Mouse (Mus musculus) cerebellum, postnatal 10 days (tissue): Measurements from ENCODE around the gene Clec2g.
"Not testable (repeated sequence)": the region's sequence is repeated elsewhere in the genome, so short reads cannot be mapped to it uniquely, and the experiment has no call there.

Source experiments
- DNase-seq, 2 experiments: peaks; one replicate each; pipeline ENCODE4 v3.0.0; 2021; ENCODE audit warnings: mixed read lengths in 2 of 2

Gene Clec2g

DNA sequence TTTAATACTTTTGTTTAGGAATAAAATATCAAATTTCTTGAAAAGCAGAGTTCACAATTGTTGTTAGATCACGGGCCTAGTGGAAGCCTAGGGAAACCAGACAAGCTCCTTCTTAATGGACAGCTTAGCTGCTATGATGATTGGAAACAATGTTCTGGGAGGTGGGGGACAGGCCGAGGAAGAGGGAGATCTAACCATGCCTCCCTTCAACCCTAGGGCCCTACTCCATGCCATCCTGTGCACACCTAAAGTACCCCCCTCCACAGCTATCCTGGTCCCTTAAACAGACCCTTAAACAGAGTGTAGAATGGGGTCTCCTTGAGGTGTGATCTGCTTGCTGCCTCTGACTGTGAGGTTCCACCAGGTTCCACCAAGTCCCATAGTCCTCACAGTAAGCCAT lies 38.0 kb downstream of the Clec2g start:
- DNase-seq: no peak

DNA sequence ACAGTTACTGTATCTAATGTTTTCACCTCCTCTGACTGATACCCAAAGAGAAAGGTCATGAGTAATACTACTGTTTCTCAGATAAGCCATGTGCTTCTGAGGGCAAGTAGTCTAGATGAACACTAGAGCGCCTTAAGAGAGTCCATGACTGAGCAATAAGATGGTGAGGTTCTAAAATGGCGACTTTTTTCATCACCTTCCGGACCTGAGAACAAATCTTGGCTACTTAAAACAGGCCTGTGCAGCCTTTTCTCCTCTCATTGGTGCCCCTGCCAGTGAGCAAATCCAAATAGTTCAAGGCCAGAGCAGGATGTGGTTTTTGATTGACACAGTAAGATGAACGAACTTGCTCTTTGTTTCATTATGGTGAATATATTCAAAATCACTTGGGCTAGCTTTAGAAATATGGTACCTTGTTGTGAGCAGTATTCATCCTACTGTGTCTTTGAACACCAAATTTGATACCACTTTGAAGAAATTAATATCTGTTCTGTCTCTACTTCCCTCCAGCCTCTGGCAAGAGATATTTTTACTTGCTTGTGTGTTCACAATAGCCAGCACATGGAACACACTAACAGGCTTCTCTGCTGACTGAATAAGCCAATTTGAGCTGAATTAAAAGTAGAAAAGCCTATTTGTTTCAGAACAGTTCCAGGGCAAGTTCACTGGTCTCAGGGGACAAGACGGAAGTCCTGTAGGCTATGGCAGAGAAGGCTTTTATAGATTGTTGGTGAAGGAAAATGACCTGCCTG lies 38.7 kb downstream of the Clec2g start:
- DNase-seq: no peak

DNA sequence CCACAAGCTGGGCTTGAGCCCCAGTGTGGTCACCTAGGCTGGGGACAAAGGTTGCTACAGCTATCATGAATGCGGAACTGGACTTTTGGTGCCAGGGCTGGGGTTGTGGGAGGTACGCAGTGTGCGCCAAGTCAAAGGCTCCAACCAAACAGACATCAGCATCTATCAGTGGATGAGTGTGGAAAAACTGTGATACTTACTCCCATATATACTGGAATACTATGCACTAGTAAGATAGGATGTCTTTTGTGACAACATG lies 39.2 kb downstream of the Clec2g start:
- DNase-seq: no peak

DNA sequence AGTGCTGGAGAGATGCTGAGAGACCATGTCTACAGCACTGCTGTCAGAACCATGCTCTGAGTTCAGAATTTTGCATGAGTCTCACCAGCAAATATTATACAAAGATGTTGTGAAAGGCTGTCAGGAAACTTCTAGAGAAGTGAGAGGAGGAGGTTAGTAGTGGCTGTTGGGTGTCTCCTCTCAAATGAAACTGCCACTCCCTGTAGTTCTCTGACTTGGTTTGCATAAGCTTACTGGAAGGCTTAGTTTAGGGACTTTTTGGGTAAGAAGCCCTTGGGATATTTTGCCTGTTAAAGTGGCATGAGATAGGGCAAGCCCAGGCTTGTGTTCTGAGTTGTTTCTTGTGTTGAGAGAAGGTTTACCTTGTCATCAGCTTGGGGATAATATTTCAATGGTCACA lies 40.7 kb downstream of the Clec2g start:
- not testable (repeated sequence) for DNase-seq

DNA sequence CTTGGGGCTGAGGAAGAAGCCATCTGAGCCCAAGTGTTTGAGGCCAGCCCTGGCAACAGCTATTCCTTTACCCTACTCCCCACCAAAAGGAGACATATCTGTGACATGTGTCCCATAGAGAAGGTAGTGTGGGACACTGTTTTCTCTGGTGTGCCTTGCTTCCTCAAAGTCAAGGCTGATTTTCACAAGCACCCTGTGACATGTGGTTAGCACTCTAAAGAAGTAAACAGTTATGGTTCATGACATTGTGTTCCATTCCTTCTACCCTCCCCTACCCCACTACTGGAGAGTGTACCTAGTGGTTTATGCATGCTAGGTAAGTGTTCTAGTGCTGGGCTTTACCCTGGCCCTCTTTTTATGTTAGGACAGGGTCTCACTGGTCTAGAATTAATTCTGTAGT lies 42.0 kb downstream of the Clec2g start:
- DNase-seq: no peak

DNA sequence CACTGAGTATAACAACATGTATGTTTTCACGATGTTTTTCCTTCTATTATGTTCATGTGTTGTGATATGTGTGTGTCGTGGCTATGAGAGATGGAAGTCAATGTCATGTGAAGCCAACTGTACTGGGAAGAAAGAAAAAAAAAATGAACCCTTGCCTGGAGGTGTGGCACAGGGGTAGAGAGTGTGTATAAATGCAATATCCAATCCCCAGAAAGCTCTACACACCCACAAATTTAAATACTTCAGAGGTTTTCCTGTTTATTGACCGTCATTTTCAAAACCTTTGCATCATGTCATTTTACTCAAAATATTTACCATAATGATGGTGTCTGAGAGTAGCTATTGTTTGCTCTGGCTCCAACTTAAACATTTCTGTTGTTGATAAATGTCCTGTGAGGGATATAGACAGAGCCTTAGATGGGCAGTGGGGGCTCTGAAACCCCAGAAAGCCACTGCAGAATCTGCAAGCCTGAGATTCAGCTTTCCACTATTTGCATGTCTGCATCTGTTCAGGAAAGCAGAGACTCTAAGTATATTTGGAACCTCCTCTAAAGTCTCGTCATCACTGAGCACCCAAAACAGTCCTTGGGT lies 47.9 kb downstream of the Clec2g start:
- DNase-seq: not testable (repeated sequence)

DNA sequence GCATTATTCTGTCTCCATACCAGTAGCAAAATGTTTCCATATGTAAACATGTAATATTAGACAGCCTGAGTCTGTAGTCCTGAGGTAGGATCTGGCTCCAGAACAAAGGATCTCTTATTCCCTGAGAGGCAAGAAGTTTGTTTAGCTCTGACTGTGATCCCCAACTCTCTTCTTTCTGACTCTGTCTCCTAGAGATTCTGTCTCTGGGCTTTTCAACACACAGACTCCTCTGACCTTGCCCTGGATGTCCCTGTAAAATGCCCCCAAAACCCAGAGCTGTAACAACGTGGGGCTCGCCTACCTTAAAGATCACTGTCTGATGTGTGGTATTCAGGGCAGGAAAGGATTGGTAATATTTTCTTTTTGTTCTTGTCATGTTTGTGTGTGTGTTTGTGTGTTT lies 58.2 kb downstream of the Clec2g start:
- no peak for DNase-seq

DNA sequence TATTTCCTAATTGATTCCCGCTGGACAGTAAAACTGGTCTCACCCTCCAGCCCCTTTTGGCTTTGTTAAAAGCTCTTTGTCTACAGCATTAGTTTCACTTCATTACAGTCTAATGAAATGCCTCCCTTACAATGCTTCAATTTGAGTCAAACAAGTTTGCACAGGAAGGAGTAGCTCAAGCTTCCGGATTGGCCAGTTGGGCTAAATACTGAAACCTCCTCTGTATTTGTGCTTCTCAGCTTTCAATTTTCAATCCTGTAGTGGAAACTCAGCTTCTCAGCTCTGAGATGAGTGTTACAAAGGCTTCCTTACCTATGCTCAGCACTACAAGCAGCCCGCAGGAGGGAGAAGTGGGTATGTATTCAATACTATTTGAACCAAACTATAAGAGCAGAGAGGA lies 58.6 kb downstream of the Clec2g start:
- no peak for DNase-seq

DNA sequence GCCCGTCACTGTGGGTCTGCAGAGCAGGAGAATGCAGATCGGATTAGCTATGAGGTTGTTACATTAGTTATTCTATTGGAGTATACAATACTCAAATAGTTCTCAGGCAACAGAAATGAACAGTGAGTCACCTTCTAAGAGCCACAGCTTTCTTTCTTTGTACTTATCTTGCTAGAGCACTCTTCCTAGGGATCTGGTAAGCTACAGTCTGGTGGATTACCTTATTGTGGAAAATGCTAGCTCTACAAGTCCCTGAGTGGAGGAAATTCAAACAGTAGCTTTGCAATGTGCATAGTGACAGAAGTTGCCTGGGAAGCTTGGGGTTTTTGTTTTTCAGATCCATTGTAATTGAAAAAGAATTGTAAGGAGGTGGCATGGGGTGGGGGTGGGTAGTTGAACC lies 59.0 kb downstream of the Clec2g start:
- no peak for DNase-seq

DNA sequence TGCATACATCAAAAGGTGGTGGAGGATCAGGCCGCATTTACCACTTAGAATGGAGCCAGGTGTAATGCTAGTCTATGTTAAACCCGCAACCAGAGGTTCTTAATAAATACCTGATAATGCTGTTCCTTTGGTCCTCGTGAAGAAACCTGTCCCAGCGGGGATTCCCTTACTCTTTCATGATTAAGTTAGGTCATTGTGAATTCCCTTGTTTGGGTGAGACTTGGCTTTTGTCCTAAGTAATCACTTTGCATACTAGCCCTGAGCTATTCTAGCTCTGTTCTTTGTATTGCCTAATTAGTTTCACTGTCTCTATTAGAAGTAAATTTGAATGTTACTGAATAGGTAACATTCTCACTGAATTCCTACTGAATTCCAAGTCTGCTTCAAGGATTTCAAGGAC lies 60.2 kb downstream of the Clec2g start:
- DNase-seq: no peak

DNA sequence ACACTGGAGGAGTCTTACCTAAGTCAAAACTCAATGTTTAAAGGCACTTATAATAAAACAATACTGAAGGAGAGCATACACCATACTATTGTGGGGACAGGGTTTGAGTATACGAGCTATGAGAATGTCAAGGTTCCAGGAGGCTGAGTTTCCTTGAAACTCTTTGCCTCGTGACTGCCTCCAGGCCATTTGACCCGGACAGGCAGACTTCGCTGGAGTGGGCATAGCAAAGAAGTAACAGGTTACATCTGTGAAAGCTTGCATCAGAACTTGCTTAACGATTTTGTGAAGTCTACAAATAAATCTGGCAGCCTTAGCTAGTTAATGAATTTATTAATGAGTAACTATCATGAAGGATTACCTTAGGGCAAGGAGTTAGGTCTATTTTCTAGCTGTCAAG lies 60.6 kb downstream of the Clec2g start:
- no peak for DNase-seq

DNA sequence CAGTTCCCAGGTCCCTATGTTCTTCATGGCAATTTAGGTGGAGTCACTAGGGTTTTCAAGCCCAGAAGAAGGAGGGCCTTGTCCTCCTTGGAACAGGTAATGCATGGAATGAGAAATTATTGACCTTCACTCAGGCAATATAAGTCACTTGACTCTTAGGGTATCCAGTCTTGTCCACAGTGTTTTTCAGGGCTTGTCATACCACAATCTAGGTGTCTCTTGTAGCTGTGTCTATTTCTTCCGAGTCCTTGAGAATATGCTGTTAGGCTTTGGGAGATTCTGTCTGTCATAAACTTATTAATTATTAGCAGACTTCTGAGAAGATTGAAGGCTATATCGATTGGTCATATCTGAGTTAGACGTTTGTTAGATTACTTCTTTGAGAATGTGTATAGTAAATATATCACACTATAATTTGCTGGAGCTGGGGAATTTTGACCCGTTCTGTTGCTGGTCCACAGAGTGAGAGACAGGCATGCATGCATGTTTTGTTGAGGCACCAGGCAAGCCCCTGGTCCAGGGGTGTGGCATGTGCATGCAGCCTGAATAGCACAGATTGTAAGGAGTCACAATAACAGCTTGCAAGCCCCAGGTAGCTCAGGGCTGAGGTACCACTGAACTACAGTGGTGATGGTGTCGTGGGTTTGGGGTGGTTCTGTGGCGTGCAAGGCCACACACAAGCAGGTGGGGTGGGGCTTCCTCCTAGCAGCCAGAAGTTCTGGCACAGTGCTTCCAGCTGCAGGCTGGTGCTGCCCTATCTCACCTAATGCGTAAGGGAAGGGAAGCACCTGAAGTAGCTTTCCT lies 61.3 kb downstream of the Clec2g start:
- DNase-seq: no peak

DNA sequence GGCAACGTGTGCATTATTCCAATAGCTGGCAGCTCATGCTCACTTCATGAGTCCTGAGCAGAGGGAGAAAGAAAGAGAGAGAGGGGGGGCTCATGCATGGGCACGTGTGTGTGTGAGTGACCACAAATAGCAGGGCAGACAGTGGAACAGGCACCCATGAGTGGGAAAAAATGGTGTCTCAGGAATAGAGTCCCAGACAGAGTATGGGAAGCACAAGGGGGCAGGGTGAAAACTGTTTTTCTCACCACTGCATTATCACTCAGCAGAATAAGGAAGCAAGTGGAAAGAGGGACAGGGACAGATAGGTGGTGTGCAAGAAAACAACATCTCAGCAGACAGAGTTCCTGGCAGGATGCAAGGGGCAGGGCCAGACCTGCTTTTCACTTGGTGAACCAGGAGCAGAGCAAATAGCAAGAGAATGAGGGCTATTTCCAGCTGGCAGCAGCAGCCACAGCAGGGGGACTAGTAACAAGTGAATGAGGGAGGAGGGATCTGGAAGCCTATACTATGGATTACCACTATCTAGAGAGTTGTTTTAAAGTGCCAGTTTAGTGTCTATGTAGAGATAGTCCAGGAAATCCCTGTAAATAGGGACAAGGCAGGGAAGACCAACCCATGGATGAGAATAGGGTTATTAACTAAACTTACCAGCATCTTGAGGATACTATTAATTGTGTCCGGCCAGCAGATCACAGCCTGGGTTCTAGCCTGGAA lies 62.0 kb downstream of the Clec2g start:
- DNase-seq: no peak

DNA sequence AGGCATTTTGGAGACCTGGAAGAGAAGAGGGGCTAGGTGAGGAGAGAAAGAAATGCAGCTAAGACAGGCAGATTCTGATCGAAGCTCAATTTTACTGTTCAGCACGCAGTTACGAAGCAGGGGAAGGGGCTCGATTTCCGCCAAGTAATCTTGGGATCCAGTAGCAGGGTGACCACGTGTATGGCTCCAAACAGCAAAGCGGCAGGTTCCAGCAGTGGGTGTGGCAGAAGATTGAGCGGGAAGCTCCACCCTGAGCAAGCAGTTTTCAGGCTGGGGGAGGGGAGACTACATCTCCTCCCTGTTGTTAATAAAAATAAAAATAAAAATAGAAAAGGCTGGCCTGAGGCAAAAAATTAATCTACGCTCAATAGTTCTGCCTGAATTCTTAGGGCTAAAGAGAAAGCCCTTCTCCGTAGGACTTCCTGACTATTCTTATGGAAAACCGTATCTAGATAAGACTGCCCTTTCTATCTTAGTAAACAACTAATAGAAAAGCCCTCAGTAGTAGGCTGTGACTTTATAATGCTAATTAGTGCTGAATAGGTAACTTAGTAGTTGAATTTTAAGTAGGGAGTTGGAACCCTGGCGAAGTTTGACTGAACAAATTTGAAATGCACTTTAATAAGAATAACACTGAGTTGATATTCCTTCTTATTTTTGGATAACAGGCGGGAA lies 62.7 kb downstream of the Clec2g start:
- DNase-seq: no peak

DNA sequence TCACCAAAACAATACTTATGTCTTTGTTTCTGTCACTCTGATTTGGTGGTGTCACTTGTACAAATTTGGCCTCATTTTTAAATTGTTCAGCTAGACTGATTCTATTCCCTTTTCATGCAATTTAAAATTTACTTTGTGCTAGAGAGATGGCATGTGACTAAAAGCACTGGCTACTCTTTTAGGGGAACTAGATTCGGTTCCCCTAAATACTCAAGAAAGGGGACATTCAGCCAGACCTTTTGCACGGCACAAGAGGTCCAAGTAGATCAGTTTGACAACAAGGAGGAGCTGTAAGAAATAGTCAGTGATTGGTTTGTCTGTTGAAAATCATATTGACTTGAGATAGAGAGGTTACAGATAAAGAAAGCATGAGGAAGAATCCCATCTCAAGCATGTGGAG lies 67.2 kb downstream of the Clec2g start:
- no peak for DNase-seq

DNA sequence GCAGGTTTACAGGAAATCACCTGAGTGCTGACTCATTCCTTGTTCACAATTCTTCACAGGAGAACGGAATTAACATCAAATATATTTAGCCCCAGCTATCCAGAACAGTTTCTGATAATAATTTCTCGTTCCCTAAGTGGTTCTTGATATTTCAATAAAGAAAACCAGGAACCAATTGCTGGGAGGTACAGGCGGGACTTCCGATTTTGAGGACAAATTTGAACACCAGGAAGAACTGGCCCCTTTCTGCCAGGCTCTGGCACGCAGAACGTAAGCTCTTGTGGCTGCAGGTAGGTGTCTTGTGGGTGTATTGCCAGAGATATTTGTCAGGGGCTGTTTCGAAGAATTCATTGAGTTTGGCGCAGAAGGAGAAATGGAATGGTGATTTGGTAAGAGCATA lies 74.4 kb downstream of the Clec2g start:
- no peak for DNase-seq

DNA sequence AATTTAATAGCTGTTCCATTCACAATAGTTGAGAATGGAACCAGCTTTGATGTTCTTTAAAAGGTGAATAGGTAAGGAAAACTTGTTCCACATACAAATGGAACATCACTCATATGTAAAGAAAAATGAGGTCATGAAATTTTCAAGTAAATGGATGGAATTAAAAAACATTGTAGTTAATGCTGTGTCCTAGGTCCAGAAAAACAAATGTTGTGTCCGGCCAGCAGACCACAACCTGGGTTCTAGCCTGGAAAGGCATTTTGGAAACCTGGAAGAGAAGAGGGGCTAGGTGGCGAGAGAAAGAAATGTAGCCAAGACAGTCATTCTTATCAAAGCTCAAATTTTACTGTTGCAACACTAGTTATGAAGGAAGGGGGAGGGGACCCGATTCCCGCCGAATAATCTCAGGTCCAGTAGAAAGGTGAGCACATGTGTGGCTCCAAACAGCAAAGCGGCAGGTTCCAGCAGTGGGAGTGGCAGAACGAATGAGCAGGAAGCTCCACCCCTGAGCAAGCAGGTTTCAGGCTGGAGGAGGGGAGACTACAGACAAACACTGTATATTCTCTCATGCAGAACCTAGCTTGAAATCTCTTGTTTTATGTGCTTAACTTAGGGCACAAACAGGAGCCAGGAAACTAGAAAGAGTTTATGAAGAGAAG lies 75.8 kb downstream of the Clec2g start:
- not testable (repeated sequence) for DNase-seq

DNA sequence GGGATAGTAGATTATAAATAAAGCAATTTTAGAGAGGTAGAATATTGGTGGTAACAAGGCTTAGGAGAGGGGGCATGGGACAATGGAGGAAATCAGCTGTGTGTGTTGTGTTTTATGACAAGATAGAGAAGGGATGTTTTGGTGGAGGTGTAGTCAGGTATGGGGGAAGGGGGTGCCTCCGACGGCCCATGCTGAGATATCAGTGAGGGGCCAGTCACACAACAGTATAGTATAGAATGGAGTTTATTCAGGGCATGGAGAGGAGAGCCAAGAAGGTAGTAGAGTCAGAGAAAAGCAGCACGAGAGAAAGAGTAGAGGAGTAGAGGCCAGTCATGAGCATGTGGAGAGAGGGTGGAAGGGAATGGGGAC lies 76.3 kb downstream of the Clec2g start:
- no peak for DNase-seq

DNA sequence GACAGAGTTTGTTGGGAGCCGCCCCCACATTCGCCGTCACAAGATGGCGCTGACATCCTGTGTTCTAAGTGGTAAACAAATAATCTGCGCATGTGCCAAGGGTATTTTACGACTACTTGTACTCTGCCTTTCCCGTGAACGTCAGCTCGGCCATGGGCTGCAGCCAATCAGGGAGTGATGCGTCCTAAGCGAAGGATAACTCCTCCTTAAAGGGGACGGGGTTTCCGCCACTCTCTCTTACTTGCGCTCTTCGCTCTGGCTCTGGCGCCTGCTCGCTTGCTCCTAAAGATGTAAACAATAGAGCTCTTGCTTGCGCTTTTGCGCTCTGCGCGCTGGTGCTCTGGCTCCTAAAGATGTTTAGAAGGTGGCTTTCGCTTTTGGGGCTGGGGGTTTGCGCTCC lies 77.8 kb downstream of the Clec2g start:
- not testable (repeated sequence) for DNase-seq

DNA sequence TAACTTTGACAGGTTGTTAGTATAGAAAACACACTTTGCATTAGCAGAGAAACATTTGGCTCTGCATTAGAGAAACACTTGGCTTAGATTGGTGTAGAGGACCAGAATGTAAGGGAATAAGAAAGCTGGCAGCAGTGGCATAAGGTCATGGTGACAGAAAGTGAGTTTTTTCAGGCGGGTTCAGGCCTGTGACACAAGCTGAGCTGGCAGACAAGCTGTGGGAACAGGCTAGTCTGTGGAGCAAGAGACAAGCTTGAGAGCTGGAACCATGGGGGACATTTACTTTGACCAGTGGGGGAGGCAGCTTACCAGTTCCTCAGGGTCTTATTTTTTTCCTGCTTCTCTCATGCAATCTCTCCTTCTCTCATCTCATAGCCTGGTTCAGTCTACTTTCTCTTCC lies 78.8 kb downstream of the Clec2g start:
- DNase-seq: no peak

DNA sequence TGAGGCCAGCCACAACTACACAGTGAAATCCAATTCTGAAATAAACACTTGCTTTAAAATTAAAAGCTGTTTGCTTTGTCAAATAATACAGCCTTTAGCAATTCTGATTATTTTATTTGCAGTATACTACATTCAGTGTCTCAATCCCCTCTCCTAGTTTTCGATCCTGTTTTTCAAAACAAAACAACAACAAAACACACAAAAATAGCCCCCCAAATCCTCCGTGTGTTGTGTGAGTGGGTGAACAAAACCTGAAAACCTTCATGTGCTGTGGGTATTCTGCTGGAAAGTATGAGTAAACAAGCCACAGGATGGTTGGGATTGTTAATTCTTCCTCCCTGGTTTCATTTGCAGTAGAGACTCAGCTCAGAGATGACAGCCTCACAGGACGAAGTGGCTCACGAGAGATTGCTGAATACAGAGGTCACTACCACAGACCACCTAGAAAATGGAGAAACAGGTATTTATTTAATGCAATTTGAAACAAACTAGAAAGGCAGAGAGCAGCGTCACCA lies 79.6 kb downstream of the Clec2g start:
- DNase-seq: no peak

DNA sequence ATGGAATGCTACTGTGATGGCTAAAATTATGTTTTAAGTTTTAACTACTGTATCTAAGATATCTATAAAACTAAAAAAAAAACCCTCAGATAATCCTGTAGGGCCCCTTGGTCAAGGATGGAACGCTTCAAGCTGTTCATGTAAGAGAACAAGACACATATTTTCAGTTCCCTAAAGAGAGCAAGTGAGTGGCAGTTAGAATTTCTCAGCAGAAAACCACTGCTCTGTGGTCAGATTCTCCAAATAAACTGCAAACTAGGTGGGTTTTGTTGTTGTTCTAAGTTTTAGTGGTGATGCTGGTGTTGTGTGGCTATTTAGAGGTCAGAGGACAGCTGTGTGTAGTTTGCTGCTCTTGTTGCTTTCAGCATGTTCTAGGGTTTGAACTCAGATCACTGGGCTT lies 80.2 kb downstream of the Clec2g start:
- DNase-seq: no peak
